Mouse (Mus musculus) kidney, postnatal 0 days (tissue): ENCODE measurements around the gene Zfp93. TPM values are rescaled to one million over a fixed set of nuclear protein-coding genes. Genes with fewer than 3 reads are reported as not detected.

Experiments
- ATAC-seq: fragments of 200-750 bp; cut with Nextera tagmentation; replicated peaks from 2 replicates; pipeline ENCODE4 v1.8.0; 2017; ENCODE audit warnings: low read depth, moderate number of reproducible peaks, moderate TSS enrichment, moderate library complexity; ENCODE audit not compliant: low FRiP score
- DNase-seq: peaks from one replicate; pipeline ENCODE4 v3.0.0-alpha.2; 2016; ENCODE audit warnings: low spot score
- H3K27ac ChIP-seq: fragments of 300-500 bp; sonication (generic); 2 replicates; pipeline ENCODE4 v1.5.1; 2014; ENCODE audit warnings: mild to moderate bottlenecking
- H3K27me3 ChIP-seq: fragments of 300-500 bp; sonication (generic); 2 replicates; pipeline ENCODE4 v1.6.1; 2014; ENCODE audit warnings: low read length, mixed read lengths; ENCODE audit not compliant: insufficient read depth
- H3K36me3 ChIP-seq: fragments of 300-500 bp; sonication (generic); 2 replicates; pipeline ENCODE4 v1.6.1; 2014; ENCODE audit warnings: low read length, mixed read lengths; ENCODE audit not compliant: insufficient read depth
- H3K4me1 ChIP-seq: fragments of 300-500 bp; sonication (generic); replicated peaks from 2 replicates; pipeline ENCODE4 v1.6.1; 2014; ENCODE audit warnings: antibody characterized with exemption, low read length, mixed read lengths; ENCODE audit not compliant: insufficient read depth
- H3K4me2 ChIP-seq: fragments of 300-500 bp; sonication (generic); 2 replicates; pipeline ENCODE4 v1.6.1; 2014; ENCODE audit warnings: mild to moderate bottlenecking, low read length, moderate library complexity, mixed read lengths
- H3K4me3 ChIP-seq: fragments of 300-500 bp; sonication (generic); replicated peaks from 2 replicates; pipeline ENCODE4 v1.5.1; 2014; ENCODE audit warnings: low read depth, low read length
- H3K9ac ChIP-seq: fragments of 300-500 bp; sonication (generic); 2 replicates; pipeline ENCODE4 v1.6.1; 2014; ENCODE audit warnings: low read depth, low read length
- H3K9me3 ChIP-seq: fragments of 300-500 bp; sonication (generic); replicated peaks from 2 replicates; pipeline ENCODE4 v1.6.1; 2016; ENCODE audit warnings: low read length, inconsistent platforms, mixed read lengths
- CTCF ChIP-seq: IDR thresholded peaks from 2 replicates; pipeline ENCODE4 v1.5.1; 2016; ENCODE audit warnings: antibody characterized with exemption, low read depth, mild to moderate bottlenecking, moderate library complexity
- WGBS: fragments of 180-500 bp; shearing (Covaris S2); extraction: QIAGEN DNeasy Blood & Tissue Kit; methylation state at CpG from one replicate; pipeline ENCODE4 v1.1.7; 2014; 5-methylcytosine and 5-hydroxymethylcytosine counted together
- polyA plus RNA-seq: library from polyadenylated mRNA; unstranded; fragments of >200 nt; fragmentation: Nextera tagmentation; extraction: Ambion mirVana; gene quantifications from 2 replicates; pipeline ENCODE4 v1.2.1, GENCODE M21; 2015

Zfp93 gene
- polyA plus RNA-seq, 1 experiment from 2014 or later = 7.5 TPM

GRCm38 (mm10) chr7:24315726-24316566 lies 45.7 kb downstream of the Zfp93 start:
- DNase-seq = no peak
- no peaks in the 10 kb centered on the region for H3K9me3 ChIP-seq
- peak overlapping the region; percentile 66 for H3K9ac ChIP-seq
- H3K4me1 ChIP-seq = peaks cover 8% of the 10 kb centered on the region; the same call in 1 of the 2 replicates
- 0 out of 2 replicates have a peak, but pooled peaks cover 4% of the 10 kb centered on the region for H3K36me3 ChIP-seq
- WGBS = 21% methylated on average over 29 of the region's 29 CpGs
- H3K27me3 ChIP-seq = no peaks in the 10 kb centered on the region
- TF ChIP-seq CTCF = no peak
- H3K4me2 ChIP-seq = peak overlapping the region; percentile 83
- 0 out of 2 replicates have a peak, but pooled peaks have one; percentile 41 for ATAC-seq
- peak overlapping the region; percentile 50; the same call in 1 of the 2 replicates for H3K27ac ChIP-seq
- H3K4me3 ChIP-seq = peak overlapping the region; percentile 55

DNA sequence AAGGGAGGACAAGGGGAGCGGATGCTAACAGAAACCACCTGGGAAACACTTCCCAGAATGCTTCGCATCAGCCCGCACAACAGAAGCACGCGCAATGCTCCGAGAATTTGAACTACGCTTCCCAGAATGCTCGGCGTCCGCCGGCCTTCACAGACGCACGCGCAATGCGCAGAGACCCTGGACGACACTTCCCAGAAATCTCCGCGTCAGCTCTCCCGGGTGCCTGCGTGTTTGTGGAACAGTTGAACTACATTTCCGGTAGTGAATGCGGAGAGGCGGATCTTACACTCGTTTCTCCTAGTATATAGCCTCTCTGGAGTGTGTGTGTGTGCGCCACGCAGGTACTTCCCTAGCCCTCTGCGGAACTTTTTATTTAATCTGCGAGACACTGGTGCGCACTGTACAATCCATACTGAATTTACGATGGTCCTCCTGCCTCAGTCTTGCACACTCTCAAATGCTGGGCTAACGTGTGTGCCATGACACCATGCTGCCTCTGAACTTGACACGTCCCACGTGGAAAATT lies 46.4 kb downstream of the Zfp93 start, which contains the start of gene Zfp94:
Gene Zfp94 (minus strand): TSS at position 100 of the 526 bp plus-strand sequence.
- Histone ChIP-seq H3K4me1 (peaks cover 8% of the 10 kb centered on the region; the same call in 1 of the 2 replicates), H3K36me3 (0 out of 2 replicates have a peak, but pooled peaks cover under 1% of the 10 kb centered on the region), H3K27ac (peak within 1 kb of the TSS; percentile 80), H3K9ac (peak within 1 kb of the TSS; percentile 66), H3K4me3 (peak within 1 kb of the TSS; percentile 55), H3K27me3 (no peaks in the 10 kb centered on the region), H3K4me2 (peak within 1 kb of the TSS; percentile 83), H3K9me3 (no peaks in the 10 kb centered on the region)
- DNase-seq = peak; percentile 98
- ATAC-seq = peak; percentile 94
- TF ChIP-seq CTCF = no peak
- WGBS = under 1% methylated on average over 33 of the region's 33 CpGs

DNA sequence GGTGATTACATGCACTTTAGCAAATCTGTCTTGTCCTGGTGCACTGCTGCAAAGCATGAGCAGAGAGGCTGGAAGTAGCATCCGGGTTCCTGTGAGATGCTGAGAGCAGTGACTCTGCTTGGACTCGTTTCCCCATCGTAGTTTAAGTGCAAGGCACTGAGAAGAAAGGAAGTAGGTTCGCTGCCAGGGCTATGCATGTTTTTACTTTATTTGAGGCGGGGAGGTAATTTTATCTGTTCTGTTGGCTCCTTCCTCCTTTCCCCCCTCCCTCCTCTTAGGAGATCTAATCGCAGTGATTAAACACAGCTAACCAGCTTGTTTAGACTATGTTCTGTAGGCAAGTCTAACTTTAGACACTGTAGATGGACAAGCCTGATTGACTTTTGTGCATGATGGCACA lies 48.7 kb downstream of the Zfp93 start:
- H3K9me3 ChIP-seq = 0 out of 2 replicates have a peak, but pooled peaks cover 2% of the 10 kb centered on the region
- no peak overlapping the region for H3K4me3 ChIP-seq
- no peak overlapping the region for H3K27ac ChIP-seq
- DNase-seq = no peak
- no peak for TF ChIP-seq CTCF
- ATAC-seq = no peak
- no peaks in the 10 kb centered on the region for H3K27me3 ChIP-seq
- WGBS = 44% methylated on average over 6 of the region's 6 CpGs
- H3K4me2 ChIP-seq = no peak overlapping the region
- no peak overlapping the region for H3K9ac ChIP-seq
- no peaks in the 10 kb centered on the region for H3K36me3 ChIP-seq
- H3K4me1 ChIP-seq = peaks cover 8% of the 10 kb centered on the region; the same call in 1 of the 2 replicates

DNA sequence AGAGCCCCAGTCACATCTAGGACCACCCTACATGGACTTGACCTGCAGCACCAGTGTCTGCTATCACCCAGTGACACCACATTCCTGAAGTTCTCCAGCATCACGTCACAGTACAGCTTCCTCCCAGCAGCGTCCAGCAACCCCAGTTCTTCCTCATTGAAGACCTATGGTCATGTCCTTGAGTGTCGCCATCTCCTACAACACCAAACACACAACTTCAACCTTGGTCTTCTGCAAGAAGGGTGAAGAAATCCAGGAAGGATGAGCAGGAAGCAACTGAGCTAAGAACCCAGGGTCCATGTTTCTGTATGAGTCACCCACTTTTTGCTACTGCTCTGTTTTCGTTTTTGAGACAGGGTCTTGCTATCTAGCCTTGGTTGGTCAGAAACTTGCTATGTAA lies 52.4 kb downstream of the Zfp93 start:
- Histone ChIP-seq H3K4me3 (no peak overlapping the region), H3K4me1 (no peaks in the 10 kb centered on the region), H3K9me3 (peaks cover 4% of the 10 kb centered on the region; the same call in 1 of the 2 replicates), H3K36me3 (no peaks in the 10 kb centered on the region), H3K27me3 (no peaks in the 10 kb centered on the region), H3K9ac (no peak overlapping the region), H3K4me2 (no peak overlapping the region), H3K27ac (no peak overlapping the region)
- no peak for DNase-seq
- TF ChIP-seq CTCF = no peak
- ATAC-seq = no peak
- 73% methylated on average over 4 of the region's 4 CpGs for WGBS

GRCm38 (mm10) chr7:24325197-24325596 lies 55.0 kb downstream of the Zfp93 start:
- 78% methylated on average over 6 of the region's 6 CpGs for WGBS
- Histone ChIP-seq H3K9ac (no peak overlapping the region), H3K36me3 (no peaks in the 10 kb centered on the region), H3K4me2 (peak overlapping the region; percentile 58), H3K9me3 (peaks cover 4% of the 10 kb centered on the region; the same call in 1 of the 2 replicates), H3K27ac (no peak overlapping the region), H3K27me3 (no peaks in the 10 kb centered on the region), H3K4me3 (peak overlapping the region; percentile 20; the same call in 1 of the 2 replicates), H3K4me1 (no peaks in the 10 kb centered on the region)
- no peak for DNase-seq
- ATAC-seq = no peak
- TF ChIP-seq CTCF = no peak

DNA sequence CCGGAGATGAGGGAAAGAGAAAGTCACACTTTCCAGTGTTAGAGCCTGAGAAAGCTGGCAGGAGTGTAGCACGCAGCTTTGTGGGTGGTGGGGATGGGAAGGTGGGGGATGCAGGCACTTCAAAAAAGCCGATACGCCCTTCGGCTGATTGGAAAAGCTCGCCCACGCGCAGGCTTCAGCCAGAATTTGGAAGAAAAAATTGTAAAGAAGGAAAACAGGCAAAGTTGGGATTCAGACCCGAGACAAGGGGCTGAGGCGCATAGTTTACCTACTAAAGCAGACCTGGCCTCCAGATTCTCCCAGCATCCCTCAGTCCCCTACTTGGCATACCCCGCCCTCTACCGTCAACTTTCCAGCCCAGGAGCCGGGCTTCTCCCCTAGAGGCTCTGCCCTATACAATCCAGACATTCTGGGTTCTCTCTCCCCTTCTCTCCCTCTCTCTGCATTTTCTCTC lies 55.5 kb downstream of the Zfp93 start:
- no peaks in the 10 kb centered on the region for H3K27me3 ChIP-seq
- H3K36me3 ChIP-seq = no peaks in the 10 kb centered on the region
- peaks cover 4% of the 10 kb centered on the region; the same call in 1 of the 2 replicates for H3K9me3 ChIP-seq
- H3K9ac ChIP-seq = peak overlapping the region; percentile 35; the same call in 1 of the 2 replicates
- H3K4me3 ChIP-seq = peak overlapping the region; percentile 20
- 5% methylated on average over 13 of the region's 13 CpGs for WGBS
- no peak overlapping the region for H3K27ac ChIP-seq
- H3K4me2 ChIP-seq = peak overlapping the region; percentile 58
- peak; percentile 57 for DNase-seq
- peak; percentile 49 for ATAC-seq
- peak; percentile 36 for TF ChIP-seq CTCF
- H3K4me1 ChIP-seq = no peaks in the 10 kb centered on the region
